Mouse (Mus musculus): ENCODE data around the gene F12. TPM values are rescaled to one million over a fixed set of nuclear protein-coding genes. Genes with fewer than 3 reads are reported as not detected.
A peak's percentile ranks its signal among the peaks of the same experiment; 100 is the strongest.

The F12 gene
- polyA plus RNA-seq, 1 experiment from 2014 or later: not detected

DNA sequence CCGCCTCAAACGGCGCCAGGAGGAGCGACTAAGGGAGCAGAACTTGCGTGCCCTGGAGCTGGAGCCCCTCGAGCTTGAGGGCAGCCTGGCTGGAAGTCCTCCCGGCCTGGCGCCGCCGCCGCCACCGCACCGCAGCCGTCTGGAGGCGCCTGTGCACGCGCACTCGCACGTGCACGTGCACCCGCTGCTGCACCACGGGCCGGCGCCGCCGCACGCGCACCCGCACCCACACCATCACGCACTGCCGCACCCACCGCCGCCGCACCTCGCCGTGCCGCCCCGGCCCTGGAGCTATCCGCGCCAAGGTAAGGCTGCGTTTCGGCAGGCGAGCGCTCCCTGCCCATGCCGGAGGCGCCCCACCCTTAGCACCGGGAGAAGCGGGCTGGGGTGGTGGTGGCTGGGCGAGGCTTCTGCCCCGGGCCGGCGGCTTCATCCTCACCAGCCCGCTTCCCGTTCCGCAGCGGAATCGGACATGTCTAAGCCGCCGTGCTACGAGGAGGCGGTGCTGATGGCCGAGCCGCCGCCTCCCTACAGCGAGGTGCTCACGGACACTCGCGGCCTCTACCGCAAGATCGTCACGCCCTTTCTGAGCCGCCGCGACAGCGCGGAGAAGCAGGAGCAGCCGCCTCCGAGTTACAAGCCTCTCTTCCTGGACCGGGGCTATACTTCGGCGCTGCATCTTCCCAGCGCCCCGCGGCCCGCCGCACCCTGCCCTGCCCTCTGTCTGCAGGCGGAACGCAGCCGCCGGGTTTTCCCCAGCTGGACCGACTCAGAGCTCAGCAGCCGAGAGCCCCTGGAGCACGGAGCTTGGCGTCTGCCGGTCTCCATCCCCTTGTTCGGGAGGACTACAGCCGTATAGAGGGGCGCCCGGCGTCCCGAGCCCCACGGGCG is 45.8 kb upstream of the F12 start:
- peak overlapping the region; percentile 96 for H3K4me2 ChIP-seq
- peak overlapping the region; percentile 60; the same call in 1 of the 2 replicates for H3K27ac ChIP-seq (ENCODE audit: low read depth)
- H3K4me3 ChIP-seq (ENCODE audit: low read depth, low read length): peak overlapping the region; percentile 56
- peak; percentile 78 for DNase-seq
- ATAC-seq (ENCODE audit: insufficient read depth): peak; percentile 56
- H3K9me3 ChIP-seq (ENCODE audit: low read depth, low read length): no peaks in the 10 kb centered on the region
- H3K4me1 ChIP-seq (ENCODE audit: insufficient read depth): no peaks in the 10 kb centered on the region
- peak; percentile 26; the same call in 1 of the 2 replicates for TF ChIP-seq CTCF (IDR thresholded peaks at IDR 0.05; ENCODE audit: low read depth)
- peaks cover 40% of the 10 kb centered on the region for H3K36me3 ChIP-seq (ENCODE audit: insufficient read depth)
- under 1% methylated on average over 103 of the region's 103 CpGs for WGBS
- H3K9ac ChIP-seq: peak overlapping the region; percentile 63
- H3K27me3 ChIP-seq (ENCODE audit: insufficient read depth, low read length): 0 out of 2 replicates have a peak, but pooled peaks cover 8% of the 10 kb centered on the region

DNA sequence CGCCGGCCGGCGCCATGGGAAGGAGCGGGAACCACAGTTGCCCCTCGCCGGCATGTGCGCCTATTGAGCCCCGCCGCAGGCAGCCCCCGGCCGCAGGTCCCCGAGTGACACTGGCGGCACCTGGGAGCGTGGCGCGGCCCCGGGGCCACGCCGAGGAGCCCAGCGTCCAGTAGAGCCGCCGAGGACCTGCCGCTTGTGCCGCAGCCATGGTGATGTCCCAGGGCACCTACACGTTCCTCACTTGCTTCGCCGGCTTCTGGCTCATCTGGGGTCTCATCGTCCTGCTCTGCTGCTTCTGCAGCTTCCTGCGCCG is 45.2 kb upstream of the F12 start:
- Histone ChIP-seq H3K4me1 (ENCODE audit: insufficient read depth) (no peaks in the 10 kb centered on the region), H3K9ac (peak overlapping the region; percentile 63), H3K27me3 (ENCODE audit: insufficient read depth, low read length) (0 out of 2 replicates have a peak, but pooled peaks cover 8% of the 10 kb centered on the region), H3K27ac (ENCODE audit: low read depth) (peak overlapping the region; percentile 18; the same call in 1 of the 2 replicates), H3K9me3 (ENCODE audit: low read depth, low read length) (no peaks in the 10 kb centered on the region), H3K4me3 (ENCODE audit: low read depth, low read length) (peak overlapping the region; percentile 56), H3K4me2 (peak overlapping the region; percentile 96), H3K36me3 (ENCODE audit: insufficient read depth) (peaks cover 34% of the 10 kb centered on the region)
- TF ChIP-seq CTCF (IDR thresholded peaks at IDR 0.05; ENCODE audit: low read depth): no peak
- DNase-seq (no peak), ATAC-seq (ENCODE audit: insufficient read depth) (peak; percentile 22)
- 0% methylated on average over 31 of the region's 31 CpGs for WGBS

DNA sequence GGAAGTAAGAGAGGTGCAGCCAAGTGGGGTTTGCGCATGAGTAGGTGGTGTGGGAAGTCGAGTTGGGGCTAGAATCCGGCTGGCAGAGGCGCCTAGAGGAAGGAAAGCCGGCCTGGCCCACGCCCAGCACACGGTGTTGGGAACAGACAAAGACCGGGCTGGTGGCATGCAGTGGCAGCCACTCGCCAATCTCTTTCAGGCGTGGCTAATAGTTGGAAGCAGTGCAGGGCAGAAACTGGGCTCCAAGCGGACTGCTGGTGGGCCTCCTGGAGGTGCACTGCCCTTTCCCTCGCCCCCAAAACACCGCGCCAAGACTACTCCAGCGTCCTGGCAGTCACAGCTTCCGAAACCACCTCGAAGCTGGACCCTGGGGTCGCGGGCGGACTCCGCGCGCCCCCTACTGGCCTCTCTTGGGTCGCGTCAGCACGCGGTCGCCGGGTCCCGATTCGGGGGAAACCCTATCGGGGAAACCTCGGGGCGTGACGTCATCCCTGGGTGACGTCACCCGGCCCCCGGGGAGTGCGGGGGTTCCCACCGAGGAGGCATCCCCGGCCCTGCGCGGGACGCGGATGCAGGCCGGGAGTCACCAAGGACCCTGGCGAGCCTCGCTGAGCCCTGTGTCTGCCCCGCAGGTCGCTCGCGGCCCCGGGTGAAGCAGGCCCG is 44.7 kb upstream of the F12 start:
- 1% methylated on average over 54 of the region's 54 CpGs for WGBS

DNA sequence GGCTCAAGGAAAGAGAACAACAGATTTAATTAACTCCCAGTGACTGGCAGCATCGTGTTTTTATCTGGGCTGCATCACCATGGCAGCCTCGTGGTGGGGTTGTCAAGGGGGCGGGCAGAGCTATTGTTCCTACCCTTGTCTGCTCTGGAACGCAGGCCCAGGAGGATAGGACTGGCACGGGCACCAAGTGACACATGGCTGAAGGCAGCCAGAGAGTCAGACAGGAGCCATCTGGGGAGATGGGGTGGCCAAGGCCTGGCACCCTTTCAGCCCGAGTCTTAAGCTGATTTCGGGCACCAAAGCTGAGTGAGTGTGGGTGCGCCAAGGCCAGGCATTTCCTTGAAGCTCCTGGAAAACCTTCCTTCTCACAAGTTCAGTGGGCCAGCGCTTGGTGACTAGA is 43.8 kb upstream of the F12 start:
- no peaks in the 10 kb centered on the region for H3K4me1 ChIP-seq (ENCODE audit: insufficient read depth)
- no peak for TF ChIP-seq CTCF (IDR thresholded peaks at IDR 0.05; ENCODE audit: low read depth)
- 80% methylated on average over 9 of the region's 9 CpGs for WGBS
- no peak for ATAC-seq (ENCODE audit: insufficient read depth)
- peaks cover 20% of the 10 kb centered on the region for H3K36me3 ChIP-seq (ENCODE audit: insufficient read depth)
- no peak overlapping the region for H3K4me3 ChIP-seq (ENCODE audit: low read depth, low read length)
- H3K9me3 ChIP-seq (ENCODE audit: low read depth, low read length): no peaks in the 10 kb centered on the region
- H3K27me3 ChIP-seq (ENCODE audit: insufficient read depth, low read length): 0 out of 2 replicates have a peak, but pooled peaks cover 8% of the 10 kb centered on the region
- no peak overlapping the region for H3K4me2 ChIP-seq
- DNase-seq: no peak
- H3K9ac ChIP-seq: no peak overlapping the region
- no peak overlapping the region for H3K27ac ChIP-seq (ENCODE audit: low read depth)

More for the DNA sequence above, 44.7 kb upstream of the F12 start:
- DNase-seq: peak; percentile 94
- H3K4me3 ChIP-seq (ENCODE audit: low read depth, low read length): peak overlapping the region; percentile 56
- H3K36me3 ChIP-seq (ENCODE audit: insufficient read depth): peaks cover 29% of the 10 kb centered on the region
- peak overlapping the region; percentile 96 for H3K4me2 ChIP-seq
- peak; percentile 71 for ATAC-seq (ENCODE audit: insufficient read depth)
- H3K27ac ChIP-seq (ENCODE audit: low read depth): peak overlapping the region; percentile 18; the same call in 1 of the 2 replicates
- H3K9me3 ChIP-seq (ENCODE audit: low read depth, low read length): no peaks in the 10 kb centered on the region
- H3K27me3 ChIP-seq (ENCODE audit: insufficient read depth, low read length): 0 out of 2 replicates have a peak, but pooled peaks cover 8% of the 10 kb centered on the region
- no peaks in the 10 kb centered on the region for H3K4me1 ChIP-seq (ENCODE audit: insufficient read depth)
- H3K9ac ChIP-seq: peak overlapping the region; percentile 63
- peak; percentile 94 for TF ChIP-seq CTCF (IDR thresholded peaks at IDR 0.05; ENCODE audit: low read depth)

DNA sequence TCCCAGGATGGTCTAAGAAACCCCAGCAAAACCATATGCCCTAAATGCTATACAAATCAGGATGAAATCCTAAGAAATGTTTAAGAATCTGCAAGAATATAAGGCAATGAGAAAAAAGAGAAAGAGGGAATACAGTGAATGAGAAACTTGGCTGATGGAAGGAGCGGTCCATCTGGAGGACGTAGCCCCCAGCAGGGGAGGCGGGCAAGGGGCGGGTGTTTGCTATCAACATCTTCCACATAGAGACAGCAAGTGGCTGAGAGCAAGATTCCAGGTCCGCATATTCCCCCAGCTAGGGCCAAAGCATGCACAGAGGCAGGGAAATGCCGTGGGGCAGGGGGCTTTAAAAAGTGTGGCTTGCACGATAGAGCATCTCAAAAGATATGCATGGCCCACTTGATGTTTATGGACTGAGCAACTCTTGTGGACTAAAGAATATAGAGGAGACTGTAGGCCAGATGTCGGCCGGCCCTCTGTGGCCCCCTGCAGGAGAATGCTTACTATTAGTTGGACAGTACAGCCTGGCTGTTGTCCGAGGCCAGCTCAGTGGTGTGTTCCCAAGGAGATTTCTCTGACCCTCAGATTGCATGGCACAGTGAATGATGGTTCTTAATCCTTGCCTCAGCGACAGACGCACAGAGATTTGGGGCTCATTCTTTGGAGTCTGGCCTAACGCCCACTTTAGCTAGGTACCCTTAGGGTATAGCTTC is 42.4 kb upstream of the F12 start:
- peak; percentile 65 for TF ChIP-seq CTCF (IDR thresholded peaks at IDR 0.05; ENCODE audit: low read depth)
- Histone ChIP-seq H3K9ac (no peak overlapping the region), H3K9me3 (ENCODE audit: low read depth, low read length) (no peaks in the 10 kb centered on the region), H3K27me3 (ENCODE audit: insufficient read depth, low read length) (peaks cover 1% of the 10 kb centered on the region; the same call in 1 of the 2 replicates), H3K4me3 (ENCODE audit: low read depth, low read length) (no peak overlapping the region), H3K27ac (ENCODE audit: low read depth) (no peak overlapping the region), H3K36me3 (ENCODE audit: insufficient read depth) (peaks cover 6% of the 10 kb centered on the region; the same call in 1 of the 2 replicates), H3K4me2 (no peak overlapping the region), H3K4me1 (ENCODE audit: insufficient read depth) (peaks cover 6% of the 10 kb centered on the region; the same call in 1 of the 2 replicates)
- DNase-seq (peak; percentile 80), ATAC-seq (ENCODE audit: insufficient read depth) (no peak)
- WGBS: 37% methylated on average over 13 of the region's 13 CpGs

DNA sequence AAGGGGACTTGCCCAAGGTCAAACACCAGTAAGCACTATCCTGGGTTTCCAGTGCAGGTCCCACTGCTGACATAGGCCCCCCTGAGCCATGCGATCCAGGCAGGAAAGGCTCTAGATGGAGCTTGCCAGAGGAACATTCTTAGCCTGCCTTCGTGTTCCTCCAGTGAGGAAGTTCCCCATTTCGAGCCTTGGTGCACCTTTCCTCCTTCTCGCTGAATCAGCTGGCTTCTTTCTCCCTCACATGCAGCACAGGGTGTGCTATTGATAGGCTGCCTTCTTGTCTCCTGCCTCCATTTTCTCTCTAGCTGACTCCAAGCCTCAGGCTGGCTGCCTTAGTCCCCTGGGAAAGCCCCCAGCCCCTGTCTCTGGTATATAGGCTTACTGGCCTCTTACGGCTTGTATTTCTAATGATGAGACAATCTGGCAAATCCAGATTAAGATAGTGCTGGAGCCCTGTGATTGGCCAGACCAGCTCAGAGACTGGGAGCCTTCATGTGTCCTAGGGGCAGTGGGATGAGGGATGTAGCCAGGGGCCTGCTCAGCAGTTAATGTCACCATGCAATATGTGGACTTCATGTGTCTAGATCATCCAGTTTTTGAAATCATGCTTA is 39.3 kb upstream of the F12 start:
- no peak overlapping the region for H3K4me2 ChIP-seq
- no peak overlapping the region for H3K9ac ChIP-seq
- ATAC-seq (ENCODE audit: insufficient read depth) (no peak), DNase-seq (no peak)
- 65% methylated on average over 5 of the region's 5 CpGs for WGBS
- peaks cover 10% of the 10 kb centered on the region; the same call in 1 of the 2 replicates for H3K4me1 ChIP-seq (ENCODE audit: insufficient read depth)
- peaks cover 11% of the 10 kb centered on the region; the same call in 1 of the 2 replicates for H3K36me3 ChIP-seq (ENCODE audit: insufficient read depth)
- no peak overlapping the region for H3K27ac ChIP-seq (ENCODE audit: low read depth)
- H3K27me3 ChIP-seq (ENCODE audit: insufficient read depth, low read length): no peaks in the 10 kb centered on the region; the same call in 1 of the 2 replicates
- H3K4me3 ChIP-seq (ENCODE audit: low read depth, low read length): no peak overlapping the region
- no peak for TF ChIP-seq CTCF (IDR thresholded peaks at IDR 0.05; ENCODE audit: low read depth)
- no peaks in the 10 kb centered on the region for H3K9me3 ChIP-seq (ENCODE audit: low read depth, low read length)
